Mouse (Mus musculus) bone marrow, adult 2 months (tissue): ENCODE results near the gene Arhgap15. TPM values are rescaled to one million over a fixed set of nuclear protein-coding genes. Genes with fewer than 3 reads are reported as not detected.

Experiments used
- H3K27ac ChIP-seq: fragments of 200-500 bp; 2 replicates; pipeline ENCODE4 v1.5.1; 2012; ENCODE audit warnings: low read depth, mild to moderate bottlenecking, control low read depth, inconsistent platforms, low read length; ENCODE audit not compliant: control insufficient read depth, poor library complexity, insufficient read depth
- H3K4me1 ChIP-seq: fragments of 200-500 bp; 2 replicates; pipeline ENCODE4 v1.6.1; 2011; ENCODE audit warnings: low read length; ENCODE audit not compliant: control insufficient read depth, insufficient read depth
- H3K4me3 ChIP-seq: fragments of 200-500 bp; replicated peaks from 2 replicates; pipeline ENCODE3; 2011; ENCODE audit warnings: mild to moderate bottlenecking, low read depth, low read length, control low read depth; ENCODE audit not compliant: control insufficient read depth
- CTCF ChIP-seq: fragments of 200-500 bp; IDR thresholded peaks from 2 replicates; pipeline ENCODE4 v1.5.1; 2011; ENCODE audit warnings: low read length, control low read depth; ENCODE audit not compliant: control insufficient read depth, insufficient read depth
- POLR2A ChIP-seq: fragments of 200-500 bp; IDR thresholded peaks from 2 replicates; pipeline ENCODE4 v1.6.1; 2011; ENCODE audit warnings: low read depth, mild to moderate bottlenecking, control low read depth, low read length, borderline replicate concordance; ENCODE audit not compliant: control insufficient read depth
- WGBS: fragments of 180-500 bp; shearing (Covaris S2); methylation state at CpG from one replicate; pipeline ENCODE4 v1.1.7; 2018; 5-methylcytosine and 5-hydroxymethylcytosine counted together
- polyA plus RNA-seq: library from polyadenylated mRNA; stranded (reverse); fragments of >200 nt; gene quantifications from 2 replicates; pipeline ENCODE4 v1.2.4, GENCODE M21; 2011; ENCODE audit warnings: low replicate concordance; ENCODE audit not compliant: missing spikeins, insufficient read depth, insufficient read length

The Arhgap15 gene
- polyA plus RNA-seq, 1 experiment: 14.5 TPM

DNA sequence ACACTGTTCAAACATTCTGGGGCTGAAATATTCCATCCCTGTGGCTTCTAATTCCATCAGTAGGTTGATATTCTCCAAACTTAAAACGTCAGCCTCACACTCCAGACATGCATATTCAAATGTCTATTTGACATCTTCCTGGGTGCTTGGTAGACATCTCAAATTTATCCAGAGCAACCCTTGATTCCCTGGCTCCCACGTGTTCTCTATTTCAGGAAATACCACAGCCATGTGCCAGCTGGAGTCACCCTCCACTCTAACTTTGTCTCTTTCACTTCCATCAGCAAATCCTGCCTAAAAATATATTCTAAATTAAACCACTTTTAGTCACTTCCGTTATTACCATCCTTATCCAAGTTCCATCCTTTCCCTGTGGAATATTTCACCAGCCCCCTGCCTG is 382.6 kb downstream of the Arhgap15 start:
- H3K4me1 ChIP-seq: no peaks in the 10 kb centered on the region
- TF ChIP-seq POLR2A (no peak), CTCF (no peak)
- H3K4me3 ChIP-seq: no peak overlapping the region
- 85% methylated on average over 3 of the region's 3 CpGs for WGBS
- H3K27ac ChIP-seq: no peak overlapping the region

DNA sequence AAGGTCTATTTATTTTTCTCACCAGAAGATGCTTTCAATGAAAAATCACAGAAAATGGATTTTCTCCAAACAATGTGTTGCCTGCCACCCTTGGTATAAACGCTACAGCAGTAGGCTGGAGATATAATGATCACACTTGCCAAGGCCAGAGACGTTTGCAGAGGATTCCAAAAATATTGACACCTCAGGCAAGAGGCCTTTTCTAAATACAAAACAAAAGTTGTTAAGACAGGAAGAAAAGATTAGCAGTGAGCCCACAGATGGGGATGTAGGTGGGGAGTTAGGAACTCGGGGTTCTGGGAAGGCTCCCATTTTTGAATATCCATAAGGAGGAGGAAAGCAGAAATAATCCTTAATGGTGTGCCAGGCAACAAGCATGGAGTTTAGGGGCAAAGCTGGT is 386.2 kb downstream of the Arhgap15 start:
- no peak overlapping the region for H3K27ac ChIP-seq
- H3K4me1 ChIP-seq: no peaks in the 10 kb centered on the region
- 80% methylated on average over 3 of the region's 3 CpGs for WGBS
- TF ChIP-seq CTCF: no peak
- no peak for TF ChIP-seq POLR2A
- H3K4me3 ChIP-seq: no peak overlapping the region

DNA sequence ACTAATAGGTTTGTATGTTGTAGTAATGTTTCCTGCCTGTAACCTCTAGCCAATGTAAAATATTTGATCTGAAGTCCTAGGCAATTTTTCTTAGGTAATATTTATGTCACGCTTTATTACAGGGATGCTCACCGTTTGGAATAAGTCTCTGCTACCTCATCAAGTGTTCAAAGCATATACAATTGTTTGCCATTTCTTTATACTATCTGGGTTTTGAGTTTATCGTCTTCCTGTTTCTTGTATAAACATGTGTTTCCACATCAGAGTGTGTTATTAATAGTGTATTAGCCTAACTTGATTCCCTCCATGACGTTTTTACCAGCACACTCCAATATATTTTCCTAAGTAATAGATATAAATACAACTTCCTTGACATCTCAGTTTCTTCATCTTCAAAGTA is 391.8 kb downstream of the Arhgap15 start:
- TF ChIP-seq CTCF (no peak), POLR2A (no peak)
- H3K27ac ChIP-seq: no peak overlapping the region
- H3K4me1 ChIP-seq: no peaks in the 10 kb centered on the region
- 85% methylated on average over 4 of the region's 4 CpGs for WGBS
- no peak overlapping the region for H3K4me3 ChIP-seq

DNA sequence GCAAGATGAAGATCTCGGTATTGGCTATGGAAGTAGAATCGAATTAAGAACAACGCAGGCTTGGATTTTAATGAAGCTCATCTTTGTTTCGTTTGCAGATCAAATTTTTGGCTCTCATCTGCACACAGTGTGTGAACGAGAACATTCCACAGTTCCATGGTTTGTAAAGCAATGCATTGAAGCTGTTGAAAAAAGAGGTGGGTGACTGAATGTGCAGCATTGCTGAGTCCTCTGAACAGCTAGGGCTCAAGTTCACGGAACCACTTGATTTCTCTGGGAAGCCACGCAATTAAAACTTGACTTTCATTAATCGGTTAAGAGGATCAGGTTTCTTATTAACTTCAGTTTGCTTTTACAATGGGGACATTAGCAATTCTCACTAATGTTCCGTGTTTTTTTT is 393.5 kb downstream of the Arhgap15 start:
- Histone ChIP-seq H3K27ac (no peak overlapping the region), H3K4me1 (no peaks in the 10 kb centered on the region), H3K4me3 (no peak overlapping the region)
- TF ChIP-seq CTCF (no peak), POLR2A (no peak)
- 88% methylated on average over 9 of the region's 9 CpGs for WGBS

- TF ChIP-seq POLR2A: no peak
- TF ChIP-seq CTCF: no peak
- H3K4me1 ChIP-seq: no peaks in the 10 kb centered on the region
- no peak overlapping the region for H3K27ac ChIP-seq
- 94% methylated on average over 5 of the region's 5 CpGs for WGBS
- no peak overlapping the region for H3K4me3 ChIP-seq
These were observed 394.0 kb downstream of the Arhgap15 start for GRCm38 (mm10) chr2:44142611-44143010.

- Histone ChIP-seq H3K4me3 (no peak overlapping the region), H3K27ac (no peak overlapping the region), H3K4me1 (no peaks in the 10 kb centered on the region)
- no peak for TF ChIP-seq CTCF
- TF ChIP-seq POLR2A: no peak
- 84% methylated on average over 7 of the region's 7 CpGs for WGBS
These were observed 397.7 kb downstream of the Arhgap15 start for GRCm38 (mm10) chr2:44146124-44146981.

- Histone ChIP-seq H3K27ac (no peak overlapping the region), H3K4me3 (no peak overlapping the region), H3K4me1 (no peaks in the 10 kb centered on the region)
- TF ChIP-seq CTCF (no peak), POLR2A (no peak)
- 78% methylated on average over 5 of the region's 5 CpGs for WGBS
These were observed 398.9 kb downstream of the Arhgap15 start for GRCm38 (mm10) chr2:44147486-44147885.

GRCm38 (mm10) chr2:44147971-44148370 is 399.3 kb downstream of the Arhgap15 start:
- Histone ChIP-seq H3K4me1 (no peaks in the 10 kb centered on the region), H3K27ac (no peak overlapping the region), H3K4me3 (no peak overlapping the region)
- TF ChIP-seq CTCF (no peak), POLR2A (no peak)
- WGBS: 82% methylated on average over 7 of the region's 7 CpGs

GRCm38 (mm10) chr2:44148550-44149100 is 400.0 kb downstream of the Arhgap15 start:
- H3K27ac ChIP-seq: no peak overlapping the region
- no peak overlapping the region for H3K4me3 ChIP-seq
- 86% methylated on average over 7 of the region's 7 CpGs for WGBS
- no peaks in the 10 kb centered on the region for H3K4me1 ChIP-seq
- TF ChIP-seq POLR2A: no peak
- no peak for TF ChIP-seq CTCF
